Mouse (Mus musculus) E14TG2a.4 (cell line): ENCODE data around the gene Ces1e.

Experiments
- CTCF ChIP-seq: conservative IDR thresholded peaks from 2 replicates; pipeline ENCODE4 v1.5.1; 2014; ENCODE audit warnings: low read length
- NANOG ChIP-seq: IDR thresholded peaks from 2 replicates; pipeline ENCODE4 v1.6.1; 2014; ENCODE audit warnings: borderline replicate concordance, low read length, mixed read lengths
- POU5F1 ChIP-seq: IDR thresholded peaks from 2 replicates; pipeline ENCODE4 v1.6.1; 2014; ENCODE audit warnings: low read length, borderline replicate concordance

- no peak for TF ChIP-seq CTCF
- TF ChIP-seq NANOG, result no peak
- no peak for TF ChIP-seq POU5F1
Observed at GRCm38 (mm10) chr8:93176593-93176992, 52.8 kb downstream of the Ces1e start.
